Mouse (Mus musculus): ENCODE data around the gene Zfp712. TPM values are rescaled to one million over a fixed set of nuclear protein-coding genes. Genes with fewer than 3 reads are reported as not detected.

Gene Zfp712
- polyA plus RNA-seq (2012; rRNA removed): 1.5 and 2.7 TPM in 2 replicates

GRCm38 (mm10) chr13:67060786-67061358 lies at the start of gene Zfp712:
TSS of gene Zfp712 (minus strand) at chr13:67061170.

DNA sequence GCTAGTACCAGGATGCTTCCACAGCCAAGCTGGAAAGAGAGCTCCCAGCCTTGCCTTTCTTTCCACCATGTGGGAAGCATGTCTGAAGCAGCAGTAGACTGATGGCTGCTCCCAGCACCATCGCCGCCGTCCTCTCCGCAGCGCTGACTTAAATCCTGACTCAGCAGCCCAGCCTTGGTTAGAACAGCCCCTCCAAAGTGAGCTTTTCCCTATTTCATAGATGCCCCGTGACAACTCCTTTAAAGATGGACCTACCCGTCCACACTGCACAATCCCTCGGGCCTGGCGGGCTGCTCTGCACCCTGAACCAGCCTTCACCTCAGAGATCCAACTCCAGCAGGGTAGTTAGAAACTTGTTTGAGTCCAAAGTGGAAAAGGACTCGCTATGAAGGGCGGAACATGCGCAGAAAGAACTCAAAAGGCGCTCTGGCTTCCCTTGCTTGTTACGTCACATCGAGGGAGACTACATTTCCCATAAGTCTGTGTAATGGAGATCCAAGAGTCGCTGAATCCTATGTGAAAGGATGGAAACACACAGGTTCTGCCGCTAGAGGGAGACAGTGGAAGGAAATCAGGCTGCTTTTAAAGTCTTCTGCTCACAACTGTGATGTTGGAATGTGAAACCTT lies 47.3 kb upstream of the Zfp712 start, which contains the start of gene Gm28557:
Gene Gm28557, minus strand, starts transcription at position 411 of the 627 bp plus-strand sequence.

DNA sequence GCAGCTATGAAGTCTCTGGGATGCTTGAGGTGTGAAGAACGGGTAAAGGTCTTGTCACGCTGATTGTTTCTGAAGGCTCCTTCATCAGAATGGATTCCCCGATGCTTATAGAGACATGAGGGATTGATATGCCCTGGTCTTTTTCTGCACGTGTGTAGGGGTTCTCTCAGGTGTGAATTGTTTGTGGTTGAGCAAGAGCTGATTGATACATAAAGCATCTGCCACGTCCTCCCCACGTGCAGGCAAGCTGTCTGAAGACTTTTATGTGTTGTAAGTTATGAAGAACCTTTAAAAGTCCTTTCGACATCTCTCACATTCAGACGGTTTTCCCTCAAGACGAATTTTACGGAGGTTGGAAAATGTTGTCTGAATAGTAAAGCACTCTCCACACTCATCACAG lies 36.9 kb upstream of the Zfp712 start, which contains the start of gene Zfp708:
Gene Zfp708, minus strand, starts transcription at position 101 of the 400 bp plus-strand sequence.

Other genes starting within 250 kb of the Zfp712 start
- 0.73 and 1.4 TPM in 2 replicates for gene Gm10767, start 156.3 kb downstream of the Zfp712 start, polyA plus RNA-seq (2012; rRNA removed)
- 2.9 and 5.6 TPM in 2 replicates for gene Zfp708, start 36.8 kb upstream of the Zfp712 start, polyA plus RNA-seq (2012; rRNA removed)
- 3.1 and 4.4 TPM in 2 replicates for gene Gm28557, start 47.4 kb upstream of the Zfp712 start, polyA plus RNA-seq (2012; rRNA removed)
- gene Rslcan18, start 55.1 kb upstream of the Zfp712 start, polyA plus RNA-seq (2012; rRNA removed): 0.23 and 0.35 TPM in 2 replicates
- 0.94 and 2.3 TPM in 2 replicates for gene Zfp759, start 60.5 kb upstream of the Zfp712 start, polyA plus RNA-seq (2012; rRNA removed)
- 5.2 and 8.7 TPM in 2 replicates for gene Rsl1, start 112.0 kb upstream of the Zfp712 start, polyA plus RNA-seq (2012; rRNA removed)
- 0.67 and 1.3 TPM in 2 replicates for gene Zfp455, start 133.3 kb upstream of the Zfp712 start, polyA plus RNA-seq (2012; rRNA removed)
- gene Zfp458, start 217.3 kb upstream of the Zfp712 start, polyA plus RNA-seq (2012; rRNA removed): 1.5 and 2.2 TPM in 2 replicates
- 1.2 and 2.0 TPM in 2 replicates for gene Zfp457, start 245.3 kb upstream of the Zfp712 start, polyA plus RNA-seq (2012; rRNA removed)

Data from central nervous system, embryonic 11.5 days (tissue).